Mouse (Mus musculus) cerebellum, adult 18-20 months (tissue): ENCODE data around the gene 4933434E20Rik.
A peak's percentile ranks its signal among the peaks of the same experiment; 100 is the strongest.

ENCODE experiments used
- DNase-seq, 2 experiments: peaks; one replicate each; pipeline ENCODE4 v3.0.0; 2021

Gene 4933434E20Rik

GRCm38 (mm10) chr3:90081365-90082240 is 30.2 kb downstream of the 4933434E20Rik start:
- no peak for DNase-seq

DNA sequence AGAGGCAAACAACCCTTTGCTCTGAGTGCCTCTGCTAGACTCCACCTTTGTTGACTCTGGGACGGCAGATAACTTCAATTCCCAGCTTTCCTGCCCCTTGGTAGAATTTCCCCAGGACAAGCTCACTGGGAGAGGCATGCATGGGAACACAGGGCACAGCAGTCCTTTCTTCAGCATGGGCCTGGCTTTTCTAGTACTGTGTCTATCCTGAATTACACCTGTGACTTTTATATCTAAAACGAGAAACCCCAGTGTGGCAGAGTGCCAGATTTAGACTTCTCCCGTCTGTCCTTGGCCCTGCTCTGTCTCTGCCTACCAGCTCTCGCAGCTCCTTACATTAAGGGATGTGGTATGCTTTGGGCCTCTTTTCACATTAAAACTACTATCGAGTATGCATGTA is 31.6 kb downstream of the 4933434E20Rik start:
- peak; percentile 34 to 38 for DNase-seq

- no peak for DNase-seq
Observed at GRCm38 (mm10) chr3:90083698-90084324, 32.4 kb downstream of the 4933434E20Rik start.

GRCm38 (mm10) chr3:90084790-90085189 is 33.4 kb downstream of the 4933434E20Rik start:
- DNase-seq, result no peak

GRCm38 (mm10) chr3:90085281-90085680 is 33.8 kb downstream of the 4933434E20Rik start:
- DNase-seq, result no peak

DNA sequence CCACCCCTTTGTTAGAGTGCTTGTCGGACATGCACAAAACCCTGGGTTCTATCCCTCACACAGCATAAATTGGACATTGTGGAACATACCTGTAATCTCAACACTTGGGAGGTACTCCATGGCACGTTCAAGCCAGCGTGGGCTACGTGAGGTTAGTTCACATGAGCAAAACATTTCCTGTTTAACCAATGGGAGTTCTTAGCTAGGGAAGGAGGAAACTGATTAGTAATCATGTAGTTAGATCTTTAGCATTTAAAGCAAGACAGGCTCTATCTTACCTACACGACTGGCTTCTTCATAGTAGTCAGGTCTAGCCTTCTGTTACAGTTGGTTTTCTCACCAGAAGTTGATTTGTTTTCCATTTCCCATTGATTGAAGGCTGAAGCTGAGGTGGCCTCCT is 34.6 kb downstream of the 4933434E20Rik start:
- DNase-seq, result no peak

DNA sequence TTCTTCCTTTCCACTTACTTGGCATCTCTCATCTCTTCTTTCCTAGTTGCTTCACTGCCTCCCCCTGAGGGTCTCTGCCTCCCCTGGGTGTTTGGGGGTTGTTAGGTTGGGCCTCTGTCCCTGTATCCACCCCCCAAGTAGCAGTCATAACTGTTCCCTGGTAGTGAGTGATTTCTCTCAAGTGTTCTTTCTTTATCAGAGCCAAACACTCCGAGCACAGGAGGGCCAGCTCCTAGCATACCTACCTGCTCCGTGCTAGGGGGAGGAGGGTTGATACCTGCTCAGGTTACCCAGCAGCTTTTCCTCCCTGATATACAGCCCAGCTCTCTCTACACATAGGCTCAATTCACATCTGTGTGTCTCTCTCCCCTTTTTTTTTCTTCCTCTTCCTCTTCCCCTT is 37.2 kb downstream of the 4933434E20Rik start:
- no peak for DNase-seq

GRCm38 (mm10) chr3:90090892-90091291 is 39.5 kb downstream of the 4933434E20Rik start:
- DNase-seq, result no peak

DNA sequence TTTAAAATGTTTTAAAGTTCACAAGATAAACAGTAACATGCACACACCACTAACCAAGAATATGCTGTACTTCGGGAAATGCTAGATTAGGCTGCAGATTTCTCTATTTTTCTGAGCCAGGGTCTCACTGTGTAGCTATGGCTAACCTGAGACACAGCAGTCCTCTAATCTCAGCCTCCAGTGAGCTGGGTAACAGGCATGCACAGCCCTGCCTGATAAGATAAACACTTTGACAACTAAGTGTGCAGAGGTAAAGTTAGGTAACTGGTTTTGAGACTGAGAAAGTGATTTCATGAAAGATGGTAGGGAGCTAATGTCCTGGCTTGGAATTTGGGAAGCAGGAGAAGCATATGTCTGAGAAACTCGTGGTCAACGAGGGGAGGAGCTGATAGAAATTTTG is 43.0 kb downstream of the 4933434E20Rik start:
- DNase-seq, result no peak

GRCm38 (mm10) chr3:90097928-90098327 is 46.5 kb downstream of the 4933434E20Rik start:
- no peak for DNase-seq

DNA sequence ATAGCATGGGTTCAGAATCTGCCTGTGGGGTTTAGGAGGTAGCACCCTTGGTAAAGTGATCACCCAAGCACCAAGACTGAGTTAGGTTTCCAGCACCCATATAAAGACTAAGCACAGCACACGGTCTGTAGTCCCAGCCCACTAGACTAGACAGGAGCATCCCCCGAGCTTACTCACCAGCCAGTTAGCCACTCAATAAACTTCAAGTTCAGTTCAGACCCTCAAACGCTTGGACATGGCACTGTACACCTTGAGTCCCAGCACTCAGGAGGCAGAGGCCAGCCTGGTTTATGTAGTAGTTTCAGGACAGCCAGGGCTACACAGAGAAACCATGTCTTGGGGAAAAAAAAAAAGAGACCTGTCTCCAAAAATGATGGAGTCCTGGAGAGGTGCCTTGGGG is 49.6 kb downstream of the 4933434E20Rik start:
- no peak for DNase-seq

DNA sequence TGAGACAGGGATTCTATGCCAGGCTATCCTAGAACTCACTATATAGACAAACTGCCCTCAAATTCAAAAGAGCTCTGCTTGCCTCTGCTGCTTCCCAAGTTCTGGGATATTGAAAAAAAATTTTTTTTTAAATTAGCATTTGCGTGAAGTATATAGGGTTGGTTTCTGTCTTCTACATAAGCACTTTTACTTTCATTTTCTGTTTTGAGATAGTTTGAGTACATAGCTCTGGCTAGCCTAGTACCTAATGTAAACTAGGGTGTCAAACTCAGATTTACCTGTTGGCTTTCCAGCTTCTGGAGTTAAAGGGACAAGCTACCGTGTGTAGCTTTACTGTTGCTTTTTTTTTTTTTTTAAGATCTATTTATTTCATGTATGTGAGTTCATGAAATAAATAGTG is 50.2 kb downstream of the 4933434E20Rik start:
- no peak for DNase-seq

DNA sequence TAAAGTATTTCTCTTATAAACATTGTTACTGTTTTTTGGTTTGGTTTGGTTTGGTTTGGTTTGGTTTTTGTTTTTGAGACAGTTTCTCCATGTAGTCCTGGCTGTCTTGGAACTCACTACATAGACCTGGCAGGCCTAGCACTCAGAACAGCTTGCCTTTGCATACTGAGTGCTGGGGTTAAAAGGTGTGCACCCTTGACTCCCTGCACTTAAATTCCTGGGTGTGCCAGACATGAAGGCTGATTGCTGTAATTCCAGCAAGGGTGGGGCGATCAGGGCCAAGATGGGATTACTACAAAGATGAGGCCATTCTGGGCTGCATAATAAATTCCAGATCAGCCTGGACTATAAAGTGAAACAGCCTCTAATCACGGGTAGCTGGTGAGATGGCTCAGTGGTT is 50.8 kb downstream of the 4933434E20Rik start:
- no peak for DNase-seq

DNA sequence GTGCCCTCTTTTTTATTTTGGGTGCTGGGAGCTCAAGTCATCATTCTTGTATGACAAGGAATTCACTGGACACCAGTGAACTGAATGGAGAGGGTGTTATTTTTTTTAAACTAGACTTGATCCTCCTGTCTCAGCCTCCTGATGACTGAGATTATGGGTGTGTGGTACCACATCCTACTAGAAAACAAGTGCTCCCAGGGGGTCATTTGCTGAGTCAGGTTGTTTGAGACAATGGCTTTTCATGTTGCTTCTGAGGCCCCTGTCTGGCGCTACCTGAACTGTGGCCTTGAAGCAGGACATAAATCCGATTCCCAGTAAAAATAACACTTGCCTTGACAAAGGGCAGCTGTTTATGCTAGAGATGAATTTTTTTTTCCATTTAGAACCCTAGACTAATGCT is 51.7 kb downstream of the 4933434E20Rik start:
- DNase-seq, result no peak

DNA sequence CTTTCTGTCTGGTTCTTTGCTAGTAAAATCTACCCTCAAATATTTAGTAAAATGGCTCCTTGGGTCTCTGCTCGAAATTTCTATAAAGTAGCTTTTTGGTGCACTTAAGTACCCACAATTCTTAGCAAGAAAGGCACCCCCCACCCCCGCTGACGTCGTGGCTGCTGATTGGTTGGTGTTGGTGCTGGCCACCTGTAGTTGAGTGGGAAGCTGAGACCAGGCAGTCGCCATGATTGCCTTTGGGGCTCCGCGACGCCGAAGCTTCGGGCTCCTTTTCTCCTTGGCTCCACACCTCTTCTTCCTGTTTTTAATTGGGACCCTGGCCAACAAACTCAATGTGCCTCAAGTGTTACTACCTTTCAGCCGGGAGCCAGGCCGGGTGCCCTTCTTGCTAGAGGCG is 52.5 kb downstream of the 4933434E20Rik start, which contains the start of gene Nup210l:
Nup210l (plus strand) TSS at position 195 of the 400 bp plus-strand sequence.
- DNase-seq, result no peak

DNA sequence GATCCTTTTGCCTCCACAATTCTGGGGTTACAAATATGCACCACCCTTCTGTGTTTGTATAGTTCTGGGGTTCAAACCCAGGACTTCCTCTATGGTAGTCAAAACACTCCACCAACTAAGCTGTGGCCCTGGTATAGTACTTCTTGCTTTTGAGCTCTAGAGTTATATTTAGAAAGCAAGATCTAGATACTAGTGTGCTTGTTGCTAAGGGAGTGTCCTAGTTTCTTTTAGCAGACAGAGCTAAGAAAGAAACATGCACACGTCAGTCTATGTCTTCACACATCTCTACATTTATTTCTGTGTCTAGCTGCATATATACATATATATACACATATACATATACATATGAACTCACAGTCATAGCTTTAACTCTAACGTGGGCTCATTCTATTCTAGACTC is 60.3 kb downstream of the 4933434E20Rik start:
- DNase-seq, result no peak

DNA sequence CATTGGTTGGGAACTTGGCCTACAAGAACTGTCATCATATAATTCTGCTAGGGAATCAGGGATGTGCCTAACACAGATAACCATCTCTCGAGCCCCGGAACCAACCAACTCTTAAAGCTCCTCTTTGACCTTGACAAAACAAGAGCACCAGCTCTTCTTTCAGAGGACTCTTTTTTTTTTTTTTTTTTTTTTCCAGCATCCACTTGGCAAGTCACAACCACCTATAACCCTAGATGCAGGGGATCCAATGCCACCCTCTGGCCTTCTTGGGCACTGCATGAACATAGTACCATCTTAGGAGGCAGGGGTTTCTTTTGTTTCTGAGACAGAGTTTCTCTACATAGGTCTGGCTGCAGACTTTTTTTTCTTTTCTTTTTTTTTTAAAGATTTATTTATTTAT is 62.9 kb downstream of the 4933434E20Rik start:
- DNase-seq, result no peak

DNA sequence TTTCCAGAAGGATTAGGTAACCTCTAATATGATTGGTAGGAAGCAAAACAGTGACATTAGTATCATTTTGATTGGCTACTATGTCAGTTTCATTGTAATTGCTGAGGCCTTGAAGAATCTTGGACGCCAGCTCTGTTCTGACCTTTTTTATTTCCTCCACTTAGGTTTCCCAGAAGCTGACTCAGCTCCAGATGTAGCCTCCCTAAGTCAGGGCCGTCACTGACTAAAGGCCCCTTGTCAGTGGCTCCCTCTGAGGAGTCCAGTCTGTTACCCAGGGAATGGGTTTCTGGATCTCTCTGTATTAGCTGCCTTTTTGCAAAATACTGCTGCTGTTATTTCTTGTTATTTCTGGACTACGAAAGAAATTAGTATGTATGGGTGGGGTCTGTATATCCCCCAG is 64.1 kb downstream of the 4933434E20Rik start:
- no peak for DNase-seq
